Mouse (Mus musculus): ENCODE results near the gene Polm. TPM values are rescaled to one million over a fixed set of nuclear protein-coding genes. Genes with fewer than 3 reads are reported as not detected.

Gene Polm
- total and polyA plus RNA-seq, 2 experiments, result 2.7 to 13.3 TPM

DNA sequence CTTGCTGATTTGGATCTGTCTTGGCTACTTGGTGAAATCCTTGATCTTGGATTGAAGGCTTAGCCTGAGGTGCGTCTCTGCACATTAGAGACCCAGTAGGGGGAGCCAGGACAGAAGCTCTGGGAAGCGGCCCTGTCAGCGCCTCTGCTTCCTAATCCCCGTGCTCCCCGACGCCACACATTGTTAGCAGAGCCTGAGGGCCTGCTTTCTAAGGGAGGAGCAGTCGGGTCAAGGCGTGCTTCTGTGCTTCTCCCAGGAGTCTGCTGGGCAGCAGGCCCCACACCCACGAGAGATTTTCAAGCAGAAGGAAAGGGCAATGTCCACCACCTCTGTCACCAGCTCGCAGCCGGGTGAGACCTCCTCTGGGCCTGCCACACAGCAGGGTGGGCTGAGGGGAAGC is 40.4 kb downstream of the Polm start:
- no peak for TF ChIP-seq POLR2A (IDR thresholded peaks at IDR 0.05; ENCODE audit: extremely low read depth, insufficient read depth, low read length)
- TF ChIP-seq CTCF (IDR thresholded peaks at IDR 0.05; ENCODE audit: low read depth, low read length), result no peak
- H3K36me3 ChIP-seq (ENCODE audit: control insufficient read depth, insufficient read depth, low read length), result peaks cover 24% of the 10 kb centered on the region; the same call in 1 of the 2 replicates
- 83% methylated on average over 11 of the region's 11 CpGs for WGBS

DNA sequence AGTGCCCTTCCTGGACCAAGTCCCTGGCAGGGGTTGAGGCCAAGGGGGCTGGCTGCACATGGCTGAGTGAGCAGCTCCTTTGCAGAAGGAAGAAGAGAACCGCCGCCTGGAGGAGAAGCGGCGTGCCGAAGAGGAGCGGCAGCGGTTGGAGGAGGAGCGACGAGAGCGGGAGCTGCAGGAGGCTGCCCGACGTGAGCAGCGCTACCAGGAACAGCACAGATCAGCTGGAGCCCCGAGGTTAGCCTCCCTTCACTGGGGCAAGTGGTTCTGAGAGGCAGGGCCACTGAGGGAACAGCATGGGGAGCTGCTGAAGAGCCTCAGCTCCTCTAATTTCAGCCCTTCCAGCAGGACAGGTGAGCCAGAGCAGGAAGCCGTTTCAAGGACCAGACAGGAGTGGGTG is 40.9 kb downstream of the Polm start:
- 94% methylated on average over 15 of the region's 15 CpGs for WGBS
- no peaks in the 10 kb centered on the region for H3K4me1 ChIP-seq (ENCODE audit: control insufficient read depth, insufficient read depth, low read length)
- H3K27ac ChIP-seq (replicated peaks; ENCODE audit: insufficient read depth, low read depth, low read length), result no peak overlapping the region
- no peaks in the 10 kb centered on the region for H3K27me3 ChIP-seq (ENCODE audit: control insufficient read depth, insufficient read depth, low read length)
- TF ChIP-seq CTCF (IDR thresholded peaks at IDR 0.05; ENCODE audit: low read depth, low read length) (no peak), POLR2A (IDR thresholded peaks at IDR 0.05; ENCODE audit: extremely low read depth, insufficient read depth, low read length) (no peak)
- H3K9ac ChIP-seq (ENCODE audit: low read depth, low read length), result no peak overlapping the region
- DNase-seq (ENCODE audit: extremely low read depth, low read depth, low spot score), result no peak
- H3K36me3 ChIP-seq (ENCODE audit: control insufficient read depth, insufficient read depth, low read length), result peaks cover 24% of the 10 kb centered on the region; the same call in 1 of the 2 replicates
- H3K79me2 ChIP-seq (ENCODE audit: control insufficient read depth, insufficient read depth, low read length), result no peaks in the 10 kb centered on the region
- H3K4me3 ChIP-seq (ENCODE audit: insufficient read depth, low read depth, low read length), result no peak overlapping the region

More for the DNA sequence above, 40.4 kb downstream of the Polm start:
- Histone ChIP-seq H3K4me1 (ENCODE audit: control insufficient read depth, insufficient read depth, low read length) (no peaks in the 10 kb centered on the region), H3K9ac (ENCODE audit: low read depth, low read length) (no peak overlapping the region), H3K27me3 (ENCODE audit: control insufficient read depth, insufficient read depth, low read length) (no peaks in the 10 kb centered on the region), H3K79me2 (ENCODE audit: control insufficient read depth, insufficient read depth, low read length) (no peaks in the 10 kb centered on the region), H3K27ac (replicated peaks; ENCODE audit: insufficient read depth, low read depth, low read length) (no peak overlapping the region), H3K4me3 (ENCODE audit: insufficient read depth, low read depth, low read length) (no peak overlapping the region)
- no peak for DNase-seq (ENCODE audit: extremely low read depth, low read depth, low spot score)

DNA sequence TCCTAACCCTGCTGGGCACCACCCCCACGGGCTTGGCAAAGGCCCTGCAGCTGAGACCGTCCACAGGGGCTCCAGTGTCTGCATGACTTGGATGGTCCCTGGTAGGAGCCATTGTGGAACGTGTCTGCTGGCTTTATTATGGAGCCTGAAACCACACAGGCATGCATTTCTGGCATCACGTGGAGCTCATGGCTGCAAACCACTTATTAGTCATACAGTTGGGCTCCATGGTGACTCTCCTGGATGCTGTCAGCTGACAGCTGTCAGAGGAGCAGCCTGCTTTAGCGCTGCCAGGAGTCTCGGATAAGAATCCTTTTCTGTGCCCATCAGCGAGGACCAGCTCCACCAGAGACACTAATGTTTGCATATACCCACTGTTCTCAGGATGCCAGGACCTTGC is 42.1 kb downstream of the Polm start:
- Histone ChIP-seq H3K4me1 (ENCODE audit: control insufficient read depth, insufficient read depth, low read length) (no peaks in the 10 kb centered on the region), H3K4me3 (ENCODE audit: insufficient read depth, low read depth, low read length) (no peak overlapping the region), H3K9ac (ENCODE audit: low read depth, low read length) (no peak overlapping the region), H3K27me3 (ENCODE audit: control insufficient read depth, insufficient read depth, low read length) (no peaks in the 10 kb centered on the region), H3K27ac (replicated peaks; ENCODE audit: insufficient read depth, low read depth, low read length) (no peak overlapping the region), H3K79me2 (ENCODE audit: control insufficient read depth, insufficient read depth, low read length) (no peaks in the 10 kb centered on the region), H3K36me3 (ENCODE audit: control insufficient read depth, insufficient read depth, low read length) (peaks cover 24% of the 10 kb centered on the region; the same call in 1 of the 2 replicates)
- 91% methylated on average over 7 of the region's 7 CpGs for WGBS
- no peak for DNase-seq (ENCODE audit: extremely low read depth, low read depth, low spot score)
- TF ChIP-seq POLR2A (IDR thresholded peaks at IDR 0.05; ENCODE audit: extremely low read depth, insufficient read depth, low read length) (no peak), CTCF (IDR thresholded peaks at IDR 0.05; ENCODE audit: low read depth, low read length) (no peak)

DNA sequence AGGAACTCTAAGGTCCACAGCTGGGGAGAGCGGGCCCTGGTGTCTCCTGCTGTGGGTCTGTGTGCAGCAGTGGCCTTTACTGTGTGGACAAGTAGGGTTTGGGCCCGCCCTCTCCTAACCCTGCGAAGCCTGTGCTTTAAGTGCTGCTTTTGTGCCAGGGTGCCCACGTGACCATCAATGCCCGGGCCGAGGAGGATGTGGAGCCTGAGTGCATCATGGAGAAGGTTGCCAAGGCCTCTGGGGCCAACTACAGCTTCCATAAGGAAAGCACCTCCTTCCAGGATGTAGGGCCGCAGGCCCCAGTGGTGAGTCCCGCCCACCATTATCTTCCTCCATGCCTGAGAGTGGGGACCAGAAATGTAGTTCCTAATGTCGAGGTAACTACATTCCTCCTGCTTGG is 42.5 kb downstream of the Polm start:
- H3K27ac ChIP-seq (replicated peaks; ENCODE audit: insufficient read depth, low read depth, low read length), result no peak overlapping the region
- no peak overlapping the region for H3K9ac ChIP-seq (ENCODE audit: low read depth, low read length)
- TF ChIP-seq CTCF (IDR thresholded peaks at IDR 0.05; ENCODE audit: low read depth, low read length) (no peak), POLR2A (IDR thresholded peaks at IDR 0.05; ENCODE audit: extremely low read depth, insufficient read depth, low read length) (no peak)
- no peak for DNase-seq (ENCODE audit: extremely low read depth, low read depth, low spot score)
- no peaks in the 10 kb centered on the region for H3K27me3 ChIP-seq (ENCODE audit: control insufficient read depth, insufficient read depth, low read length)
- WGBS, result 88% methylated on average over 9 of the region's 9 CpGs
- H3K4me3 ChIP-seq (ENCODE audit: insufficient read depth, low read depth, low read length), result no peak overlapping the region
- H3K4me1 ChIP-seq (ENCODE audit: control insufficient read depth, insufficient read depth, low read length), result no peaks in the 10 kb centered on the region
- no peaks in the 10 kb centered on the region for H3K79me2 ChIP-seq (ENCODE audit: control insufficient read depth, insufficient read depth, low read length)
- peaks cover 24% of the 10 kb centered on the region; the same call in 1 of the 2 replicates for H3K36me3 ChIP-seq (ENCODE audit: control insufficient read depth, insufficient read depth, low read length)

DNA sequence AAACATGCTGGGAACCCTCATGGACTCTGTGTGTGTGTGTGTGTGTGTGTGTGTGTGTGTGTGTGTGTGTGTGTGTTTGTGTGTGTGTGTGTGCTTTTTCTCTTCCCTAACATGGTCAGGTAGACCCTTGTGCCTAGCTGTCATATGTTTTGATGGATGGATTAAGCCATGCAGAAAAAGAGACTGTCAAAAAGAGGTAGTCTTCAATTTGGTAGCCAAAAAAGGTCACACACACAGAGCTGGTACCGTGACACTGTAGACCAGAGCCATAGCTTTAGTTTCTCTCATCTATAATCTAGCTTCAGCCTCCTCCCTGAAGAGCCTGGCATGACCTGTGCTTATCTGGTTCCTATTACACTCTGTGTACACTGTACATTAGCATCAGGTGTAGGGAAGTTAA is 47.4 kb downstream of the Polm start:
- peaks cover 7% of the 10 kb centered on the region; the same call in 1 of the 2 replicates for H3K36me3 ChIP-seq (ENCODE audit: control insufficient read depth, insufficient read depth, low read length)
- peaks cover 8% of the 10 kb centered on the region; the same call in 1 of the 2 replicates for H3K4me1 ChIP-seq (ENCODE audit: control insufficient read depth, insufficient read depth, low read length)
- H3K79me2 ChIP-seq (ENCODE audit: control insufficient read depth, insufficient read depth, low read length), result no peaks in the 10 kb centered on the region
- H3K9ac ChIP-seq (ENCODE audit: low read depth, low read length), result no peak overlapping the region
- H3K27ac ChIP-seq (replicated peaks; ENCODE audit: insufficient read depth, low read depth, low read length), result no peak overlapping the region
- no peak for DNase-seq (ENCODE audit: extremely low read depth, low read depth, low spot score)
- no peak overlapping the region for H3K4me3 ChIP-seq (ENCODE audit: insufficient read depth, low read depth, low read length)
- H3K27me3 ChIP-seq (ENCODE audit: control insufficient read depth, insufficient read depth, low read length), result no peaks in the 10 kb centered on the region
- WGBS, result 85% methylated on average over 1 of the region's 1 CpGs
- no peak for TF ChIP-seq CTCF (IDR thresholded peaks at IDR 0.05; ENCODE audit: low read depth, low read length)
- TF ChIP-seq POLR2A (IDR thresholded peaks at IDR 0.05; ENCODE audit: extremely low read depth, insufficient read depth, low read length), result no peak

DNA sequence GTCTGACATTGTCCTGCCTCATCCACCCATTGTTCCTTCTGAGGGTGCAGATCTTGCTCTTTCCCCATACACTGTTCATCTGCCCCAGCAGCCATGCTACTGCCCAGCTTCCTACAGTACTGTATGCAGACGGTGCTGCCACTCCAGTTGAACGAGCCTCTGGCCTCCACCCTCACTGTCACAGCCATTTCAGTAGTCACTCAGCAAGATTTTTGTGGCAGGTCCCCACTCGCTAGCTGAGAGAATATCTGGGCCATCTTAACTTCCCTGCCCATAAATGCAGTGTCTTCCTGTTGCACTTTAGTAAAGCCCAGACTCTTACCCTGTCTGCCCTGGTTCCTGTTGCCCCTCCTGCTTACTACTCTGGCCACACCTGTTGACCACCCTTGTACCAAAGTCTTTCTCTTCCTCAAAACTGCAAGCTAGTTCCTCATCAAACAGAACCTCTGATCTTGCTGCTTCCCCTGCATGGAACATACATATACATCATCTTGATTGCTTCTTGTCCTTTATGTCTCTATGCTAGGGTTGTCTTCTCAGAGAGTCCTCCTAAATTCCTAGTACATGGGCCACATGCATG is 48.0 kb downstream of the Polm start:
- Histone ChIP-seq H3K27me3 (ENCODE audit: control insufficient read depth, insufficient read depth, low read length) (no peaks in the 10 kb centered on the region), H3K4me3 (ENCODE audit: insufficient read depth, low read depth, low read length) (no peak overlapping the region), H3K36me3 (ENCODE audit: control insufficient read depth, insufficient read depth, low read length) (peaks cover 6% of the 10 kb centered on the region; the same call in 1 of the 2 replicates), H3K9ac (ENCODE audit: low read depth, low read length) (no peak overlapping the region), H3K79me2 (ENCODE audit: control insufficient read depth, insufficient read depth, low read length) (no peaks in the 10 kb centered on the region), H3K27ac (replicated peaks; ENCODE audit: insufficient read depth, low read depth, low read length) (no peak overlapping the region), H3K4me1 (ENCODE audit: control insufficient read depth, insufficient read depth, low read length) (peaks cover 8% of the 10 kb centered on the region; the same call in 1 of the 2 replicates)
- 82% methylated on average over 3 of the region's 3 CpGs for WGBS
- DNase-seq (ENCODE audit: extremely low read depth, low read depth, low spot score), result no peak
- TF ChIP-seq POLR2A (IDR thresholded peaks at IDR 0.05; ENCODE audit: extremely low read depth, insufficient read depth, low read length) (no peak), CTCF (IDR thresholded peaks at IDR 0.05; ENCODE audit: low read depth, low read length) (no peak)

All from liver, adult 2 months (tissue).